Mouse (Mus musculus) myocyte (in vitro differentiated cells): Measurements from ENCODE around the gene AC161166.1.
A peak's percentile ranks its signal among the peaks of the same experiment; 100 is the strongest.

Experiments
- CEBPB ChIP-seq: IDR thresholded peaks from 2 replicates; pipeline ENCODE4 v1.6.1; 2011; ENCODE audit warnings: mild to moderate bottlenecking, moderate library complexity; ENCODE audit not compliant: poor library complexity, insufficient read depth, severe bottlenecking
- E2F4 ChIP-seq: IDR thresholded peaks from one replicate; pipeline ENCODE4 v1.6.1; 2011; ENCODE audit warnings: mild to moderate bottlenecking, control low read depth, moderate library complexity; ENCODE audit not compliant: insufficient read depth
- MAX ChIP-seq: IDR thresholded peaks from one replicate; pipeline ENCODE4 v1.6.1; 2011; ENCODE audit warnings: low read depth, mild to moderate bottlenecking, control low read depth
- MYOD1 ChIP-seq, 3 experiments: IDR thresholded peaks; one replicate each; pipeline ENCODE4 v1.6.1; 2011; ENCODE audit warnings: control low read depth in 2 of 3, low read depth in 2 of 3, mild to moderate bottlenecking in 2 of 3, moderate library complexity in 1 of 3; ENCODE audit not compliant: insufficient read length in 2 of 3, control insufficient read depth in 1 of 3
- MYOG ChIP-seq, 3 experiments: IDR thresholded peaks; one replicate each; pipeline ENCODE4 v1.6.1; 2011; ENCODE audit warnings: control low read depth in 2 of 3, low read depth in 2 of 3, mild to moderate bottlenecking in 2 of 3; ENCODE audit not compliant: insufficient read length in 2 of 3, control insufficient read depth in 1 of 3, insufficient read depth in 1 of 3
- POLR2A ChIP-seq: IDR thresholded peaks from one replicate; pipeline ENCODE4 v1.6.1; 2011; ENCODE audit warnings: low read depth, mild to moderate bottlenecking, control low read depth, moderate library complexity; ENCODE audit not compliant: insufficient read length
- POLR2AphosphoS2 ChIP-seq: IDR thresholded peaks from one replicate; pipeline ENCODE4 v1.6.1; 2011; ENCODE audit warnings: low read depth, control low read depth; ENCODE audit not compliant: insufficient read length
- REST ChIP-seq: IDR thresholded peaks from one replicate; pipeline ENCODE4 v1.6.1; 2011; ENCODE audit warnings: mild to moderate bottlenecking, control low read depth, moderate library complexity; ENCODE audit not compliant: insufficient read depth, insufficient read length
- TCF12 ChIP-seq: IDR thresholded peaks from one replicate; pipeline ENCODE4 v1.6.1; 2011; ENCODE audit warnings: mild to moderate bottlenecking, control low read depth; ENCODE audit not compliant: poor library complexity, insufficient read depth, severe bottlenecking
- TCF3 ChIP-seq: IDR thresholded peaks from one replicate; pipeline ENCODE4 v1.6.1; 2011; ENCODE audit warnings: low read depth, control low read depth; ENCODE audit not compliant: insufficient read length
- USF1 ChIP-seq: IDR thresholded peaks from one replicate; pipeline ENCODE4 v1.6.1; 2011; ENCODE audit warnings: low read depth, mild to moderate bottlenecking, control low read depth, moderate library complexity

GRCm38 (mm10) chr7:24530062-24530931 lies 18.0 kb upstream of the AC161166.1 start, which contains the start of gene Irgq:
- TF ChIP-seq MYOD1 (IDR thresholded peaks at IDR 0.05; ENCODE audit: control insufficient read depth in 1 of 3, insufficient read length in 2 of 3, low read depth in 2 of 3), result no peak
- TF ChIP-seq POLR2A, result peak; percentile 30
- peak; percentile 98 for TF ChIP-seq MAX
- TF ChIP-seq MYOG (IDR thresholded peaks at IDR 0.05; ENCODE audit: control insufficient read depth in 1 of 3, insufficient read depth in 1 of 3, insufficient read length in 2 of 3, low read depth in 2 of 3), result no peak
- no peak for TF ChIP-seq TCF12
- TF ChIP-seq E2F4, result no peak
- no peak for TF ChIP-seq CEBPB
- no peak for TF ChIP-seq POLR2AphosphoS2
- no peak for TF ChIP-seq USF1
- no peak for TF ChIP-seq TCF3
- no peak for TF ChIP-seq REST
